Mouse (Mus musculus): ENCODE measurements around the gene Atp6v1e1. TPM values are rescaled to one million over a fixed set of nuclear protein-coding genes. Genes with fewer than 3 reads are reported as not detected.

Gene Atp6v1e1
- polyA plus RNA-seq, 1 experiment from 2014 or later, result 185 TPM

GRCm38 (mm10) chr6:120788904-120789303, 33.7 kb downstream of the Atp6v1e1 start:
- no peak overlapping the region for H3K9ac ChIP-seq (ENCODE audit: low read length)
- peaks cover 2% of the 10 kb centered on the region for H3K4me1 ChIP-seq (ENCODE audit: control insufficient read depth, insufficient read depth, low read length)
- DNase-seq (ENCODE audit: low spot score) (no peak), ATAC-seq (ENCODE audit: insufficient read depth, low FRiP score, low TSS enrichment) (no peak)
- no peak overlapping the region for H3K4me3 ChIP-seq (ENCODE audit: low read depth, low read length)
- H3K27me3 ChIP-seq (ENCODE audit: control insufficient read depth, insufficient read depth, low read length), result no peaks in the 10 kb centered on the region
- no peak overlapping the region for H3K27ac ChIP-seq (ENCODE audit: low read depth, low read length)
- peaks cover 5% of the 10 kb centered on the region for H3K36me3 ChIP-seq (ENCODE audit: control insufficient read depth, insufficient read depth, low read length)
- H3K4me2 ChIP-seq (ENCODE audit: low read depth), result no peak overlapping the region
- no peaks in the 10 kb centered on the region for H3K9me3 ChIP-seq (ENCODE audit: control insufficient read depth, low read length)

GRCm38 (mm10) chr6:120788068-120788607, 34.5 kb downstream of the Atp6v1e1 start:
- no peak overlapping the region for H3K4me3 ChIP-seq (ENCODE audit: low read depth, low read length)
- no peaks in the 10 kb centered on the region; the same call in 1 of the 2 replicates for H3K36me3 ChIP-seq (ENCODE audit: control insufficient read depth, insufficient read depth, low read length)
- ATAC-seq (ENCODE audit: insufficient read depth, low FRiP score, low TSS enrichment) (no peak; the same call in 1 of the 2 replicates), DNase-seq (ENCODE audit: low spot score) (no peak)
- no peaks in the 10 kb centered on the region for H3K27me3 ChIP-seq (ENCODE audit: control insufficient read depth, insufficient read depth, low read length)
- H3K4me1 ChIP-seq (ENCODE audit: control insufficient read depth, insufficient read depth, low read length), result peaks cover 2% of the 10 kb centered on the region
- H3K9me3 ChIP-seq (ENCODE audit: control insufficient read depth, low read length), result no peaks in the 10 kb centered on the region
- H3K27ac ChIP-seq (ENCODE audit: low read depth, low read length), result no peak overlapping the region
- WGBS, result 74% methylated on average over 5 of the region's 5 CpGs
- H3K9ac ChIP-seq (ENCODE audit: low read length), result no peak overlapping the region
- no peak overlapping the region for H3K4me2 ChIP-seq (ENCODE audit: low read depth)

GRCm38 (mm10) chr6:120784351-120784750, 38.2 kb downstream of the Atp6v1e1 start:
- DNase-seq (ENCODE audit: low spot score) (peak; percentile 45), ATAC-seq (ENCODE audit: insufficient read depth, low FRiP score, low TSS enrichment) (no peak; the same call in 1 of the 2 replicates)
- H3K27me3 ChIP-seq (ENCODE audit: control insufficient read depth, insufficient read depth, low read length), result no peaks in the 10 kb centered on the region
- H3K9me3 ChIP-seq (ENCODE audit: control insufficient read depth, low read length), result no peaks in the 10 kb centered on the region
- no peak overlapping the region for H3K4me3 ChIP-seq (ENCODE audit: low read depth, low read length)
- H3K4me2 ChIP-seq (ENCODE audit: low read depth), result no peak overlapping the region
- H3K4me1 ChIP-seq (ENCODE audit: control insufficient read depth, insufficient read depth, low read length), result no peaks in the 10 kb centered on the region; the same call in 1 of the 2 replicates
- no peaks in the 10 kb centered on the region for H3K36me3 ChIP-seq (ENCODE audit: control insufficient read depth, insufficient read depth, low read length)
- 71% methylated on average over 7 of the region's 7 CpGs for WGBS
- H3K9ac ChIP-seq (ENCODE audit: low read length), result no peak overlapping the region
- H3K27ac ChIP-seq (ENCODE audit: low read depth, low read length), result no peak overlapping the region

GRCm38 (mm10) chr6:120782948-120783347, 39.6 kb downstream of the Atp6v1e1 start:
- no peaks in the 10 kb centered on the region for H3K9me3 ChIP-seq (ENCODE audit: control insufficient read depth, low read length)
- H3K4me1 ChIP-seq (ENCODE audit: control insufficient read depth, insufficient read depth, low read length), result no peaks in the 10 kb centered on the region; the same call in 1 of the 2 replicates
- ATAC-seq (ENCODE audit: insufficient read depth, low FRiP score, low TSS enrichment), result no peak
- H3K9ac ChIP-seq (ENCODE audit: low read length), result no peak overlapping the region
- H3K4me3 ChIP-seq (ENCODE audit: low read depth, low read length), result no peak overlapping the region
- H3K36me3 ChIP-seq (ENCODE audit: control insufficient read depth, insufficient read depth, low read length), result no peaks in the 10 kb centered on the region
- 100% methylated on average over 2 of the region's 2 CpGs for WGBS
- H3K27ac ChIP-seq (ENCODE audit: low read depth, low read length), result no peak overlapping the region
- DNase-seq (ENCODE audit: low spot score), result no peak
- H3K27me3 ChIP-seq (ENCODE audit: control insufficient read depth, insufficient read depth, low read length), result no peaks in the 10 kb centered on the region
- no peak overlapping the region for H3K4me2 ChIP-seq (ENCODE audit: low read depth)

- no peaks in the 10 kb centered on the region for H3K9me3 ChIP-seq (ENCODE audit: control insufficient read depth, low read length)
- H3K4me1 ChIP-seq (ENCODE audit: control insufficient read depth, insufficient read depth, low read length), result 0 out of 2 replicates have a peak, but pooled peaks cover 5% of the 10 kb centered on the region
- H3K4me3 ChIP-seq (ENCODE audit: low read depth, low read length), result no peak overlapping the region
- H3K36me3 ChIP-seq (ENCODE audit: control insufficient read depth, insufficient read depth, low read length), result no peaks in the 10 kb centered on the region; the same call in 1 of the 2 replicates
- H3K9ac ChIP-seq (ENCODE audit: low read length), result no peak overlapping the region
- H3K4me2 ChIP-seq (ENCODE audit: low read depth), result no peak overlapping the region
- no peak for ATAC-seq (ENCODE audit: insufficient read depth, low FRiP score, low TSS enrichment)
- DNase-seq (ENCODE audit: low spot score), result no peak
- WGBS, result 47% methylated on average over 3 of the region's 3 CpGs
- H3K27ac ChIP-seq (ENCODE audit: low read depth, low read length), result no peak overlapping the region
- H3K27me3 ChIP-seq (ENCODE audit: control insufficient read depth, insufficient read depth, low read length), result no peaks in the 10 kb centered on the region
Observed at GRCm38 (mm10) chr6:120778226-120778625, 44.4 kb downstream of the Atp6v1e1 start.

- Histone ChIP-seq H3K4me2 (ENCODE audit: low read depth) (no peak overlapping the region), H3K4me3 (ENCODE audit: low read depth, low read length) (no peak overlapping the region), H3K27me3 (ENCODE audit: control insufficient read depth, insufficient read depth, low read length) (no peaks in the 10 kb centered on the region), H3K27ac (ENCODE audit: low read depth, low read length) (no peak overlapping the region), H3K9ac (ENCODE audit: low read length) (no peak overlapping the region), H3K4me1 (ENCODE audit: control insufficient read depth, insufficient read depth, low read length) (0 out of 2 replicates have a peak, but pooled peaks cover 5% of the 10 kb centered on the region), H3K9me3 (ENCODE audit: control insufficient read depth, low read length) (no peaks in the 10 kb centered on the region), H3K36me3 (ENCODE audit: control insufficient read depth, insufficient read depth, low read length) (no peaks in the 10 kb centered on the region; the same call in 1 of the 2 replicates)
- DNase-seq (ENCODE audit: low spot score) (no peak), ATAC-seq (ENCODE audit: insufficient read depth, low FRiP score, low TSS enrichment) (no peak)
- 87% methylated on average over 9 of the region's 9 CpGs for WGBS
Observed at GRCm38 (mm10) chr6:120777533-120777932, 45.1 kb downstream of the Atp6v1e1 start.

- H3K9ac ChIP-seq (ENCODE audit: low read length), result no peak overlapping the region
- 0 out of 2 replicates have a peak, but pooled peaks cover 5% of the 10 kb centered on the region for H3K4me1 ChIP-seq (ENCODE audit: control insufficient read depth, insufficient read depth, low read length)
- H3K27me3 ChIP-seq (ENCODE audit: control insufficient read depth, insufficient read depth, low read length), result no peaks in the 10 kb centered on the region
- no peak overlapping the region for H3K27ac ChIP-seq (ENCODE audit: low read depth, low read length)
- no peaks in the 10 kb centered on the region; the same call in 1 of the 2 replicates for H3K36me3 ChIP-seq (ENCODE audit: control insufficient read depth, insufficient read depth, low read length)
- no peaks in the 10 kb centered on the region for H3K9me3 ChIP-seq (ENCODE audit: control insufficient read depth, low read length)
- ATAC-seq (ENCODE audit: insufficient read depth, low FRiP score, low TSS enrichment) (no peak), DNase-seq (ENCODE audit: low spot score) (no peak)
- no peak overlapping the region for H3K4me2 ChIP-seq (ENCODE audit: low read depth)
- WGBS, result 84% methylated on average over 3 of the region's 3 CpGs
- H3K4me3 ChIP-seq (ENCODE audit: low read depth, low read length), result no peak overlapping the region
Observed at GRCm38 (mm10) chr6:120776286-120776685, 46.3 kb downstream of the Atp6v1e1 start.

GRCm38 (mm10) chr6:120773763-120774162, 48.8 kb downstream of the Atp6v1e1 start:
- WGBS, result 83% methylated on average over 6 of the region's 6 CpGs
- H3K27ac ChIP-seq (ENCODE audit: low read depth, low read length), result peak overlapping the region; percentile 82
- no peak overlapping the region for H3K4me3 ChIP-seq (ENCODE audit: low read depth, low read length)
- 0 out of 2 replicates have a peak overlapping the region, but pooled peaks have one; percentile 9 for H3K9ac ChIP-seq (ENCODE audit: low read length)
- no peaks in the 10 kb centered on the region for H3K27me3 ChIP-seq (ENCODE audit: control insufficient read depth, insufficient read depth, low read length)
- no peak for DNase-seq (ENCODE audit: low spot score)
- H3K36me3 ChIP-seq (ENCODE audit: control insufficient read depth, insufficient read depth, low read length), result no peaks in the 10 kb centered on the region; the same call in 1 of the 2 replicates
- no peak overlapping the region for H3K4me2 ChIP-seq (ENCODE audit: low read depth)
- H3K4me1 ChIP-seq (ENCODE audit: control insufficient read depth, insufficient read depth, low read length), result 0 out of 2 replicates have a peak, but pooled peaks cover 5% of the 10 kb centered on the region
- no peaks in the 10 kb centered on the region for H3K9me3 ChIP-seq (ENCODE audit: control insufficient read depth, low read length)
- ATAC-seq (ENCODE audit: insufficient read depth, low FRiP score, low TSS enrichment), result peak; percentile 43; the same call in 1 of the 2 replicates

- Histone ChIP-seq H3K27me3 (ENCODE audit: control insufficient read depth, insufficient read depth, low read length) (no peaks in the 10 kb centered on the region), H3K4me2 (ENCODE audit: low read depth) (no peak within 1 kb of the TSS), H3K27ac (ENCODE audit: low read depth, low read length) (peak within 1 kb of the TSS; percentile 82), H3K9me3 (ENCODE audit: control insufficient read depth, low read length) (no peaks in the 10 kb centered on the region), H3K9ac (ENCODE audit: low read length) (0 out of 2 replicates have a peak within 1 kb of the TSS, but pooled peaks have one; percentile 9), H3K36me3 (ENCODE audit: control insufficient read depth, insufficient read depth, low read length) (no peaks in the 10 kb centered on the region; the same call in 1 of the 2 replicates), H3K4me3 (ENCODE audit: low read depth, low read length) (no peak within 1 kb of the TSS), H3K4me1 (ENCODE audit: control insufficient read depth, insufficient read depth, low read length) (0 out of 2 replicates have a peak, but pooled peaks cover 5% of the 10 kb centered on the region)
- peak; percentile 71 for ATAC-seq (ENCODE audit: insufficient read depth, low FRiP score, low TSS enrichment)
- WGBS, result 53% methylated on average over 5 of the region's 5 CpGs
- peak; percentile 60 for DNase-seq (ENCODE audit: low spot score)
Observed at GRCm38 (mm10) chr6:120773149-120773628, 49.4 kb downstream of the Atp6v1e1 start, which contains the start of gene Slc25a18. Gene Slc25a18 (plus strand): TSS chr6:120773578.
